Mouse (Mus musculus) spleen, postnatal 10 days (tissue): ENCODE measurements around the gene Plekho1.

Experiments used
- DNase-seq, 2 experiments: peaks; one replicate each; pipeline ENCODE4 v3.0.0; 2021 to 2022; ENCODE audit warnings: low spot score in 2 of 2

Gene Plekho1

DNA sequence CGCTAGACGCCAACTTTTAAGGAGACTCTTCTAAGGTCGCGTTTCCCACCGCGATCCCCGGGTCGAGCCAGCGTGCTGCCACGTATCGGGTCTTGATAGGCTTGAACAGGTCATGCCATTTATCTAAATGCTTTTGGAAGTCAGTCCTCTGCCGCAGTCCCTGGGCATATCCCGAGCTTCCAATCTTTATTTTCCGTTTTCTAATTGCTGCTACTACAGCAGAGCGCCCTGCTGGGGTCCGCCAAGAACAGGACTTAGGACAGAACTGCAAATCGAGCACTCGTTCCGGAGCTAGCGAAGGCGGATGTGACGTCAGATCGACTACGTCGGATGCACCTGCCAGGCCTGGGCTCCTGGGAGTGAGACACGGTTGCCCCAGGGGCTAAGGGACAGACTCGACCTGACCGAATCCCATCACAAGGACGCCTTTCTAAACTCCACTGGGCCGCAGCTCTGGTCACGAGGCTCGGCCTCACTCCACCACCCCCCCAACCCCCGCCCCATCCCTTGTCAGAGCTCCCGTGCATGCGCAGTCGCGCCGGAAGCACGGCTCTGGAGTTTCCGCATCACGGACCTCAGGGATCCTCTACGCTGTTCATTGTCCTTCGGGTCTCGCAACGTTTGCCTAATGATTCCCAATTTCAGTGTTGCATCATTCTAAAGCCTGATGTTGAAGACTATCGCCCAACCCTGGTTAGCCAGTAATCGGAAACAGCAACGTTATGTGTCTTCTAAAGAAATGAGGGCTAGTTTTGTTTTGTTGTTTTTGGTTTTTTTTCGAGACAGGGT, 44.8 kb downstream of the Plekho1 start:
- DNase-seq, result peak; percentile 90 to 92

DNA sequence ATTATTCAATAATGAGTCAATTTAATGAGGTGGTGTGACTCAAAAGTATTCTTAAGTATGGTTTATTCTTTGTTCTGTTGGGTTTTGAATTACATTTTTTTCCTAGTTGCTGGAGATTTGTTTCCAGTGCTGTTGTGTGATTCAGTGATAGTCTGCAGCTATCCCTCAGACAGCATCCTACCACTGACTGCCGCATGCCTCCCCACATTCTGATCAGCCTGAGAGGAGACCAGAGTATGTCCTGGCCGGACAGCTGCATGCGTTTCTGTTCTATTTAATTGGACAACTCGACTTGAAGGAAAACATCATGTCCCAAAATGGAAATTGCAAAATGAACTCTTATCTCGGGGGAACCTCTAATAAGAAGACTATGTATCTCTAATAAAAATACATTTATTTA, 47.5 kb downstream of the Plekho1 start:
- DNase-seq, result no peak

DNA sequence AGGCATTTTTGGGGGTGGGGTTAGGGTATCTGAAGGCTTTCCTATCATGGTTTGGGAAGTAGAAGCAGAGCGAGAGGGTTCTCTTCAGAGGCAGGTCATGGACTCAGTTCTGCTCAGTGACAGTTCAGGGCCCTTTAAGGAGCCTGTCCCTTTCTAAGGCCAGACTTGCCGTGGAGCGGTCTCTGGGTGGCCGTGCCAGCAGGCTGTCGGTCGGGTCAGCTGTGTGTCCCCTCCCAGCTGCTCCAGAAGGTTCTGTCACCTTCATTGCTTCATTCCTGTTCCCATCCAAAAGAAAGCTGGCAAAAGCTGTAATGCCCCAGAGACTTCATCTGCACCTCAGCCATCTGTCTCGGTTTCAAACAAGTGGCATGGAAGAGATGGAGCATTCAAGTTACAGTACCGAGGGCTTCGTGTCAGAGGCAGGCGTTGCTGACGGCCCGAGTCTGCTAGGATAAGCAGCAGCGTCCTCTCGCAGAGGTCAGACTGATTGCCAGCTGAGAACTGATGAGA, 50.0 kb downstream of the Plekho1 start:
- no peak for DNase-seq

DNA sequence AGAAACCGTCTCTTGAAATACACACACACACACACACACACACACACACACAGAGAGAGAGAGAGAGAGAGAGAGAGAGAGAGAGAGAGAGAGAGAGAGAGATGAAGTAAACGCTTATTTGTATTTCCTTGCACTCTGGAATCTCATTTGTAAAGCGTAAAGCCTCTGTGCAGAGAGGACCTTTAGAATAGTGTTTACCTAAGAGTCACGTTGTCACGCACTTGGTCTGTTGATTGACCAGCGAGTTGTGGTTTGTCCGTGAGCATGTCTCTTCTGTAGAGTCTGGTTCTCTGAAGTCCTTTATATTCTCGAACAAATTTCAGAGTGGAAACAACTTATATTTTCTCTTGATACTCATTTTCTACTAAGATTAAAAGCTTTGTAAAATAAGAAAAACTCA, 51.1 kb downstream of the Plekho1 start:
- no peak for DNase-seq

DNA sequence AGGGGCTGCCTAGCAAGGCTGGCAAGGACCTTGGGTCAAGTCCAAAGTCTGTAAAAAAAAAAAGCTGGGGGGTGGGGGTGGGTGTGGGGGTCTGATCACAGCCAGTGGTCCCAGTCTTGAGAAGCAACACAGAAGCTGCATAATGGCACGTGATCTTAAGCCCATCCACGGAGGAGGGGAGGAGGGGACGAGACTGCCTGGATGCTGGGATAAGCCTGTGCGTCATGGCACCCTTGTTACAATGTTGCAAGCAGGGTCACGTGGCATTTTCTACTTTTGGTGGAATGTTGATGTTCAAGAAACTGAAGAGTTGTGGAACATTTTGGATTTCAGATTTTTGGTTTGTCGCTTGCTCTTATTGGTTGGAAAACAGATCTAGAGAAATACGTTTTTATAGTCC, 52.6 kb downstream of the Plekho1 start:
- DNase-seq, result no peak

DNA sequence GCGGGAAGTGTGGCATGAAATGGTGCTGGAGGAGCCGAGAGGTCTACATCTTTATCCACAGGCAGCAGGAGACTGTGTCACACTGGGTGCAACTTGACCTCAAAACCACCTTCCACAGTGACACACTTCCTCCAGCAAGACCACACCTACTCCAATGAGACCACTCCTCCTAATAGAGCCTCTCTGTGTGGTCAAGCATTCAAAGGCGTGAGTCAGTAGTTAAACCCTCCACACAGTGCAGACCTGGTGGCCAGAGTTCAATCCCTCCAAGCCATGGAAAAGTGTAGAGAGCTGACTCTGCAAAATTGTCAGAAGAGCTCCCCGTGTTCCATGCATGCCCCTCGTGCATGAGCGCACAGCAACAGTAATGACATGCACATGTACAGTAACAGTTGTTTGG, 53.1 kb downstream of the Plekho1 start:
- DNase-seq, result no peak

DNA sequence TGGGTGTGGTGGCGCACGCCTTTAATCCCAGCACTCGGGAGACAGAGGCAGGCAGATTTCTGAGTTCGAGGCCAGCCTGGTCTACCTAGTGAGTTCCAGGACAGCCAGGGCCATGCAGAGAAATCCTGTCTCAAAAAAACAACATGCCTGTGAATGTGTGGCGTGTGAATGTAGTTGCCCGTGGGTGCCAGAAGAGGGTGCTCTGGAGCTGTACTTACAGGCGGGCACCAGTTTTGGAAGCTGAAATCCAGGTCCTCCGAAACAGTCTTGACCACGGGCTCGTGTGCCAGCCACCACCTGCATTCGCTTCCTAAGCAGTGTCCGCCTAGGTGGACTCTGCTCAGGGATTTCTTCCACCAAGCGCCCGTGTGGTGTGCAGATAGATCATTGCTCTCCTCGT, 57.0 kb downstream of the Plekho1 start:
- peak in 1 of 2 experiments; percentile 64 for DNase-seq
